Mouse (Mus musculus) retina, postnatal 1 day (tissue): ENCODE data around the gene Galnt6.

Experiments used
- DNase-seq: peaks from one replicate; pipeline ENCODE4 v3.0.0-alpha.2; 2012

The Galnt6 gene

GRCm38 (mm10) chr15:100646161-100646560 lies 83.0 kb downstream of the Galnt6 start:
- DNase-seq: no peak

GRCm38 (mm10) chr15:100642451-100642850 lies 86.7 kb downstream of the Galnt6 start:
- no peak for DNase-seq
